Mouse (Mus musculus) embryonic facial prominence, embryonic 13.5 days (tissue): ENCODE data around the gene Ncor2. TPM values are rescaled to one million over a fixed set of nuclear protein-coding genes. Genes with fewer than 3 reads are reported as not detected.

Experiments used
- ATAC-seq: fragments of 200-750 bp; cut with Nextera tagmentation; 2 replicates; pipeline ENCODE4 v1.8.0; 2017; ENCODE audit warnings: low read depth; ENCODE audit not compliant: insufficient number of reproducible peaks, insufficient read depth, low FRiP score, low TSS enrichment
- H3K27ac ChIP-seq: fragments of 300-500 bp; sonication (generic); 2 replicates; pipeline ENCODE4 v1.5.1; 2015; ENCODE audit warnings: moderate library complexity, mild to moderate bottlenecking, inconsistent platforms
- H3K27me3 ChIP-seq: fragments of 300-500 bp; sonication (generic); 2 replicates; pipeline ENCODE4 v1.6.1; 2015; ENCODE audit warnings: mild to moderate bottlenecking, inconsistent platforms
- H3K36me3 ChIP-seq: fragments of 300-500 bp; sonication (generic); 2 replicates; pipeline ENCODE4 v1.6.1; 2015; ENCODE audit warnings: mild to moderate bottlenecking, inconsistent platforms
- H3K4me1 ChIP-seq: fragments of 300-500 bp; sonication (generic); 2 replicates; pipeline ENCODE4 v1.6.1; 2015; ENCODE audit warnings: inconsistent platforms
- H3K4me2 ChIP-seq: fragments of 300-500 bp; sonication (generic); 2 replicates; pipeline ENCODE4 v1.6.1; 2015; ENCODE audit warnings: moderate library complexity, mild to moderate bottlenecking, inconsistent platforms
- H3K4me3 ChIP-seq: fragments of 300-500 bp; sonication (generic); 2 replicates; pipeline ENCODE4 v1.5.1; 2015; ENCODE audit warnings: mild to moderate bottlenecking, inconsistent platforms
- H3K9ac ChIP-seq: fragments of 300-500 bp; sonication (generic); 2 replicates; pipeline ENCODE4 v1.6.1; 2015; ENCODE audit warnings: mild to moderate bottlenecking, inconsistent platforms
- H3K9me3 ChIP-seq: fragments of 300-500 bp; sonication (generic); 2 replicates; pipeline ENCODE4 v1.6.1; 2016; ENCODE audit warnings: inconsistent platforms
- WGBS: fragments of 180-500 bp; shearing (Covaris S2); methylation state at CpG from one replicate; pipeline ENCODE4 v1.1.7; 2015; ENCODE audit warnings: mixed read lengths; 5-methylcytosine and 5-hydroxymethylcytosine counted together
- polyA plus RNA-seq: library from polyadenylated mRNA; unstranded; fragments of >200 nt; fragmentation: Nextera tagmentation; extraction: Ambion mirVana; gene quantifications from 2 replicates; pipeline ENCODE4 v1.2.1, GENCODE M21; 2015

Ncor2 gene
- polyA plus RNA-seq, 1 experiment from 2014 or later: 36.2 TPM

DNA sequence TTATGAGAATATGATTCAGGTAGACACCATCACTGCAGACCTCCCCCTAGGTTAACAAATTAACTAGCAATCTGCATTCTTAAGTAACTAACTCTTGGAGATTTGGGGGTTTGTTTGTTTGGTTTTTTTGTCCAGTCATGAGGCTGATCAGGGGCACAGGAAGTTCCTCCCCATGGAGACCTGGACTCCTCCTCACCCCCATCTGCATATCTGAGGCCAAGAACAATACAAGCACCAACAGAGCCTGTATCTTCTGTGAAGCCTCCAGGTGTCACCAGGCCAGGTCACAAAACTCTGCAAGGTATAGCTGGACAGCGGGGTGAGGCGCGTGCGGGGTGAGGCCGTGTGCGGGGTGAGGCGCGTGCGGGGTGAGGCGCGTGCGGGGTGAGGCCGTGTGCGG lies 13.0 kb downstream of the Ncor2 start:
- H3K9me3 ChIP-seq: no peaks in the 10 kb centered on the region
- H3K4me2 ChIP-seq: no peak overlapping the region
- H3K27me3 ChIP-seq: no peaks in the 10 kb centered on the region
- H3K27ac ChIP-seq: peak overlapping the region; percentile 81; the same call in 1 of the 2 replicates
- 89% methylated on average over 14 of the region's 14 CpGs for WGBS
- no peak for ATAC-seq
- no peak overlapping the region for H3K4me3 ChIP-seq
- peaks cover 12% of the 10 kb centered on the region; the same call in 1 of the 2 replicates for H3K36me3 ChIP-seq
- no peak overlapping the region for H3K9ac ChIP-seq
- H3K4me1 ChIP-seq: peaks cover 81% of the 10 kb centered on the region

DNA sequence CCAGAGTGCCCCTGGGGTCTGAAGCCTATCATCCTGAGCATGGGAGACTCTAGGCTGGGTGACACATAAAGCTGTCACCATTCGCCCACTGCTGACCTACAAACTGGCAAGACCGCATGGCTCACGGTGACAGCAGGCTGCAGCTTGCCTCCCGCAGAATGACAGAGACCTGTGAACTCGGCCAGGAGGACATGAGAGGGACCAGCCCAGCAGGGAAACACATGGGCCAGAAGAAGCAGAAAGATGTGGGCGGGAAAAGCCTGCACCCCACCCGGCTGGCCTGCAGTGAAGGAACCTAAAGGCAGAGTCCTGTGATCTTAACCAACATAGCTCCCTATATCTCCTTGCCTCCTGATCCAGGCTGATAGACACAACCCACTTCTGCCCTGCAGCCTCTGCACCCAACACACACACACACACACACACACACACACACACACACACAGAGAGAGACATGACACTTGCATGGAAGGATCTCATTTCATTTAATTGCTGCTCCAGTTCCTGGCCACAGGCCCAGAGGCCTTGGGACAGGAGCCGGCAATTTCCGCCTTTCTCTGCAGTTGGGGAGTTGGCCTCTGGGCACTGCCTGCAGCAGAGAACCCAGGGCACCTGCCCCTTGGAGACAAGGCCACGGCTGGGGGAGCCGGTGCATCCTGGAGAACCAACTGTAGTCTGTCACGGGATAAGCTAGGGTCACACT lies 14.4 kb downstream of the Ncor2 start:
- no peak overlapping the region for H3K4me3 ChIP-seq
- H3K27ac ChIP-seq: peak overlapping the region; percentile 81
- 31% methylated on average over 12 of the region's 12 CpGs for WGBS
- H3K4me1 ChIP-seq: peaks cover 82% of the 10 kb centered on the region
- H3K4me2 ChIP-seq: no peak overlapping the region; the same call in 1 of the 2 replicates
- ATAC-seq: no peak
- no peaks in the 10 kb centered on the region for H3K9me3 ChIP-seq
- no peaks in the 10 kb centered on the region for H3K27me3 ChIP-seq
- H3K9ac ChIP-seq: 0 out of 2 replicates have a peak overlapping the region, but pooled peaks have one; percentile 44
- H3K36me3 ChIP-seq: peaks cover 12% of the 10 kb centered on the region; the same call in 1 of the 2 replicates

DNA sequence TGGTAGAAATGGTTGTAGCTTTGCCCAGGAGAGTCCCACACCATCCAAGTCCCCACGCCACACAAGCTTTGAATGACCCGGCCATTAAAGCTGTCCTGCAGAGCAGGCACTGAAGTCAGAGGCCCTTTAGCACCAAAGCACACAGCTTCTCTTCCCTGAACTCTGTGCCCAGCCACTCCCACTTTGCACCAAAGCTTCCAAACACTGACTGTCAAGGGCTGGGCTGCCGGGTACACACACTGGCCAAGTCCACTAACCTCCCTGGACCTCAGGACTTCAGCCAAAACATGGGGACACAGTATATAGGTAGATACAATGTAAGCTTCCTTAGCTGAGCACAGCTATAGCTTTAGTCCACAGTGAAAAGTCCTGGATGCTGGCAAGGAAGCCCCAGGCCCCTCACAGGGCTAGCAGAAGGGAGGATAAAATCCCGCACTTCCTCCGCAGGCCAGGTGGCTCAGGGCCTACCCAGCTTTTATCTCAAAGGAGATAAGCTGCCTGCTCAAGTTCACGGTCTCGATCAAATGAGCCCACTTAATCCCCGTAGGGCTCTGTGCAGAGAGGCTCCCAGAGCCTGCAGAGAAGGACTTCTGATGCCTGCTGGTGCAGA lies 15.5 kb downstream of the Ncor2 start:
- no peaks in the 10 kb centered on the region for H3K27me3 ChIP-seq
- no peak for ATAC-seq
- 51% methylated on average over 8 of the region's 8 CpGs for WGBS
- H3K27ac ChIP-seq: peak overlapping the region; percentile 39
- H3K4me2 ChIP-seq: no peak overlapping the region
- H3K36me3 ChIP-seq: peaks cover 12% of the 10 kb centered on the region; the same call in 1 of the 2 replicates
- no peak overlapping the region for H3K9ac ChIP-seq
- H3K4me3 ChIP-seq: no peak overlapping the region
- peaks cover 88% of the 10 kb centered on the region for H3K4me1 ChIP-seq
- H3K9me3 ChIP-seq: no peaks in the 10 kb centered on the region

DNA sequence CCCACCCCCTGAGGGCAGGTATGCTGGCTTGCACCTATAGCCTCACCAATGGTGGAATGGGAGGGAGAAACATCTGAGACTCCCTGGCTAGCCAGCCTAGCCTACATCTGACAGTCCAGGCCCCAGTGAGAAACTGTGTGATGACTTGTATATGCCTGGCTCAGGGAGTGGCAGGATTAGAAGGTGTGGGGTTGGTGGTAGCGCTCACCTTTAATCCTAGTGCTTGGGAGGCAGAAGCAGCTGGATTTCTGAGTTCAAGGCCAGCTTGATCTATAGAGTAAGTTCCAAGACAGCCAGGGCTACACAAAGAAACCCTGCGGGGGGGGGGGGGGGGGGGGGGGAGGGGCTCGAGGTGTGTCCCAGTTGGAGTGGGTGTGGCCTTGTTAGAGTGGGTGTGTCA lies 16.6 kb downstream of the Ncor2 start:
- Histone ChIP-seq H3K4me2 (no peak overlapping the region), H3K27ac (no peak overlapping the region), H3K36me3 (0 out of 2 replicates have a peak, but pooled peaks cover 10% of the 10 kb centered on the region), H3K9me3 (no peaks in the 10 kb centered on the region), H3K9ac (no peak overlapping the region), H3K27me3 (no peaks in the 10 kb centered on the region), H3K4me1 (peaks cover 91% of the 10 kb centered on the region), H3K4me3 (no peak overlapping the region)
- WGBS: 75% methylated on average over 1 of the region's 3 CpGs
- ATAC-seq: no peak

DNA sequence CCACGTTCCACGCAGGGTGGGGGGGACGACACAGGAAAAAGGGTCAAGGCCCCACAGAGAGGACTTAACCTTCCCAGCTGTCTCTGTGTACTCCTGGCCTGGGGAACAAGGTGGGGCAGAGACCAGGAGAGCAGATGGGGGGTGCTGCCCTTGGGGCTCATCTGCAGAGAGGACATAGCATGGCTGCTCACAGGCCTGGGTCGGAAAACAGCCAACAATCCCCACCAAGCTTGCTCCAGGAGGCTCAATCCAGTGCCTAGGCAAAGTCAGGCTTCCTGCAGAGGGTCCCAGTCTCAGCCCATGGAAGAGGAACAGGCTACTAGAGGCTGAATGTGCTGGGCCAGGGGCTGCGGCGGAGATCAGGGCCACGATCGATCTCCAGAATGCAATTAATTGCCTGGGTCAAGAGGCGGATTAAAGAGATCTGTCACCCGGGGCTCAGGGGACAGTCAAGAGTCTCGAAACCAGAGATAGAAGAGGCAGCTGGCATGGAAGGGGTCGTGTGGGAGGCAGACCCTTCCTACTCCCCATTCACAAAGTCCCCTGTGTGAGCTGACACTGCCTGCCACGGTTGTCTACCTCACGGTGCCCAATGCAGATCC lies 19.1 kb downstream of the Ncor2 start:
- H3K9ac ChIP-seq: peak overlapping the region; percentile 46; the same call in 1 of the 2 replicates
- peak overlapping the region; percentile 85 for H3K27ac ChIP-seq
- H3K27me3 ChIP-seq: no peaks in the 10 kb centered on the region
- 34% methylated on average over 14 of the region's 14 CpGs for WGBS
- 0 out of 2 replicates have a peak, but pooled peaks cover 6% of the 10 kb centered on the region for H3K36me3 ChIP-seq
- no peaks in the 10 kb centered on the region for H3K9me3 ChIP-seq
- no peak overlapping the region for H3K4me3 ChIP-seq
- H3K4me2 ChIP-seq: peak overlapping the region; percentile 55
- no peak for ATAC-seq
- peaks cover 94% of the 10 kb centered on the region for H3K4me1 ChIP-seq

DNA sequence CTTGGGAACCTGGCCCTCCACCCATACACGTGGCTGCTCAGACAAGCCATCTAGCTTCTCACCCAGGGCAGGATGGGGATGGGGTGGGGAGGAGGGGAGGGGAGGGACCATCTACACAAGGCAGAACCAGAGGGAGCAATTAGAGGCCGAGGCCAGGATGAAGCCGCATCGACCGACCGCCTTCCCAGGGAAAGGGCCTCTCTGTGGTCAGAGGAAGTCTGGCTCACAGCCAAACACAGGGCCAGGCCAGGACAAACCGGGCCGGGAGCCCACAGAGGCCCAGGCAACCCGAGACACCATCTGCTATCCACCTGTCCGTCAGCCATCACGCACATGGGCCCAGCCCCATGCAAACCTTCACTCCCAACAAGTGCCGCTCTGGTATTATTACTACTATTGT lies 19.7 kb downstream of the Ncor2 start:
- WGBS: 4% methylated on average over 12 of the region's 12 CpGs
- 0 out of 2 replicates have a peak, but pooled peaks cover 6% of the 10 kb centered on the region for H3K36me3 ChIP-seq
- H3K9ac ChIP-seq: peak overlapping the region; percentile 46
- H3K9me3 ChIP-seq: no peaks in the 10 kb centered on the region
- ATAC-seq: peak; percentile 35
- H3K27ac ChIP-seq: peak overlapping the region; percentile 85
- peak overlapping the region; percentile 18; the same call in 1 of the 2 replicates for H3K4me3 ChIP-seq
- no peaks in the 10 kb centered on the region for H3K27me3 ChIP-seq
- H3K4me1 ChIP-seq: peaks cover 94% of the 10 kb centered on the region
- H3K4me2 ChIP-seq: peak overlapping the region; percentile 55

DNA sequence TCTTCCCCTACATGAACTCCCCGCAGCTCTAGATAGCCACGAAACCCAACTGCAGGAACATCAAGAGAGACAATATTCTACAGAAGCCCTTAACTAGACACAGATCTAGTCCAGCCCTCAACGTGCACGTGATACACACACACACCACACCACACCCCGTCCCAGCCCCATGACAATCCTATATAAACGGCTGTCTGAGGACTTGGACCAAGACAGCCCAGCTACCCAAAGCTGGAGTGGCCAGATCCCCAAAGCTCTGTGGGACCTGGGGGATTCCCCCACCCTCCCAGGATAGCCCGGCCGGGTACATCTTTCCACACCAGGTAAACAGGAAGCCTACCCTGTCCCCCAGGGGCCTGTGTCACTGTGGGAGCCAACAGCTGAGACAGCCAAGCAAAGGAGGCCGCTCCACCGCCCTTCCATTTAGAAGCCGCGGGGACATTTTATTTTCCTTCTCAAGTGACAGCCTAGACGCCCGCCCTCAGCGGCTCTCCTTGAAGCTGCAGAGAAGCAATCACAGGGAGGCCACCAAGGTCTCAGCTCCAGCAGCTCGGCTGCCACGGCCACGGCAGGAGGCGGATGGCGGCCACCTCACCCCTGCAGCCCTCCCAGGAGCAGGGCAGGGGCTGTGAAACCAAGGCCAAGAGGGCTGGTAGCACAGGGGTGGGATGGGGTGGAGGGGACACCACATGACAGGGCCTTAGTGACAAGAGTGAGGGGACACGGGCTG lies 20.6 kb downstream of the Ncor2 start:
- Histone ChIP-seq H3K9me3 (no peaks in the 10 kb centered on the region), H3K4me1 (peaks cover 93% of the 10 kb centered on the region), H3K36me3 (0 out of 2 replicates have a peak, but pooled peaks cover 6% of the 10 kb centered on the region), H3K4me3 (peak overlapping the region; percentile 18), H3K4me2 (peak overlapping the region; percentile 55), H3K27me3 (no peaks in the 10 kb centered on the region), H3K9ac (peak overlapping the region; percentile 52), H3K27ac (peak overlapping the region; percentile 85)
- WGBS: 9% methylated on average over 21 of the region's 21 CpGs
- ATAC-seq: no peak

DNA sequence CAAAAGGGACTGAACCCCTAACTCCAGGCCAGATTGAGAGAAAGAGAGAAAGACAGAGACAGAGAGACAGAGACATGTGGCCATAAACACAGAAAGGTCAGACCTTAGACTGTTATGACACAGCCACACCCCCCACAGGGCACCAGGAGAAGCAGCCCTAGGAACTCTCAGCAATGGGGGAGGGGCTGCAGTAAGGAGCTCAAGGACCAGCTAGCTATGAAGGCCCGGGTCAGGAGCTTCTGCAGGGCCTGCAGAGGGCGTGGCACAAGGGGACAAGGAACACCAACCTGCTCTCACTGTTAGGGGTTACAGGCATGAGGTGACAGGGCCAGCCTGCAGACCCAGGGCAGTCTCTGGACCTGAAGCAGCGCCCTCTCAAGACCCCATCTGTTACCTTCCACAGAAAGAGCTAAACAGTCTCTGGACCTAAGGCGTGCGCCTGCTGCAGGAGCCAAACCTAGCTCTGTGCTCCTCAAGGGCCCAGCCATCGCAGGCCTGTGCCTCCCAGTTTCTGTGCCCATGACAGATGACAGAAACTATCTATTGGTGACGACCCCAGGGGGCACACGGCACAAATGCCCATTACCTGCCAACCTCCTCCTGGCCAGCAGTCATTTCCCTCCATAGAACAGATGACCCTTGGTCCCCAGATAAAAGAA lies 21.5 kb downstream of the Ncor2 start:
- H3K4me3 ChIP-seq: no peak overlapping the region
- H3K9me3 ChIP-seq: no peaks in the 10 kb centered on the region
- no peak for ATAC-seq
- peaks cover 92% of the 10 kb centered on the region for H3K4me1 ChIP-seq
- H3K9ac ChIP-seq: peak overlapping the region; percentile 52; the same call in 1 of the 2 replicates
- H3K36me3 ChIP-seq: peaks cover 10% of the 10 kb centered on the region; the same call in 1 of the 2 replicates
- H3K4me2 ChIP-seq: peak overlapping the region; percentile 55
- peak overlapping the region; percentile 85 for H3K27ac ChIP-seq
- no peaks in the 10 kb centered on the region for H3K27me3 ChIP-seq
- WGBS: 58% methylated on average over 8 of the region's 8 CpGs

DNA sequence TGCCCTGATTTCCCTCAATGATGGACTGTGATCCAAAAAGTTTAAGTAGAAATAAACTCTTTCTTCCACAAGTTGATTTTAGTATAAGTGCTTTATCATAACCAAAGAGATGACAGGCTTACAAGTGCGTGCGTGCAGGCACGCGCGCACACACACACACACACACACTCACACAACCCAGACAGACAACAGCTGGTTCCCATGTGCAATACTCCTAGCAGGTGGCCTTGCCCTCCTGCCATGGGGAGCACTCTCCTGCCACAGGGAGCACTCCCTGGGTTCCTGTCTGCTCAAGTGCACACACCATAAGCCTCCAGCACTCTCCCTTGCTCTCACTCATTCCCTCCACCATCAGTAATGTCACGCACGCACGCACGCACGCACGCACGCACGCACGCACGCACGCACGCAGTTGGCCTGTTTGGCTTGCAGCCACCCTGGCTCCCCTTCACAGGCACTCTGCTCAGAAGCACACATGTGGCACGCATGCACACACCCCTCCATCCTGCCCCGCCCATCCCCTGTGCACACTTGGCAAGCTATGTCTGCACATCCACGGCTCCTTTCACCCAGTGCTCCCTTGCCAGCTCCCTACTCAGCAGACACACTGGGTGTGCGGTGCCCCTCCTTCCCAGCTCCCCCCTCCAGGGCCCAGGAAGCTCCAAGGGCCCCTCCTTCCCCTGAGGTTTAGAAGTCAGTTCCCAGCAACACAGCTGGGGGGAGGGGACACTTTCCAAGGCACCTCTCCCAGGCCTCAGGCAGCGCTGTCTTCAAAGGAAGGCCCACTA lies 22.4 kb downstream of the Ncor2 start:
- Histone ChIP-seq H3K4me1 (peaks cover 94% of the 10 kb centered on the region), H3K27me3 (no peaks in the 10 kb centered on the region), H3K27ac (peak overlapping the region; percentile 85), H3K4me2 (peak overlapping the region; percentile 55), H3K36me3 (peaks cover 8% of the 10 kb centered on the region; the same call in 1 of the 2 replicates), H3K4me3 (no peak overlapping the region), H3K9ac (0 out of 2 replicates have a peak overlapping the region, but pooled peaks have one; percentile 37), H3K9me3 (no peaks in the 10 kb centered on the region)
- ATAC-seq: no peak
- 64% methylated on average over 22 of the region's 22 CpGs for WGBS

DNA sequence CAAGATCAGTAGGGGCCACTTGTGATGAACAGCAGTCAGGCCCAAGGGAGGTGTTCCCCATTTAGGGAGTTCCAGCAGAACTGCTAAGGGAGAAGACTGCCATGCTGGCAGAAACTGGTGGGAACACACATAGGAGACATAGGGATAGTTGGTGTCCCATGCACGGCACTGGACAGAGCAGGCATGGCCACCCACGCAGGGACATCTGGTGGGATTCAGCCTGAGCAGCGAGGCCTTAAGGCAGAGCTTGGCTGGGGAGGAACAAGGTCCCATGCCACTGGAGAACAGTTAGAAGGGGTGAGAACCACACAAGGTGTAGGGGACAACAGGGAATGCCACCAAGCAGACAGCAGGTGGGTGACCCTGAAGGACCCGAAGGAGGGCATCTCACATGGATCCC lies 23.6 kb downstream of the Ncor2 start:
- no peak overlapping the region for H3K4me3 ChIP-seq
- 87% methylated on average over 4 of the region's 4 CpGs for WGBS
- ATAC-seq: no peak
- no peak overlapping the region for H3K9ac ChIP-seq
- H3K36me3 ChIP-seq: peaks cover 4% of the 10 kb centered on the region; the same call in 1 of the 2 replicates
- no peak overlapping the region; the same call in 1 of the 2 replicates for H3K4me2 ChIP-seq
- no peaks in the 10 kb centered on the region for H3K27me3 ChIP-seq
- peak overlapping the region; percentile 22; the same call in 1 of the 2 replicates for H3K27ac ChIP-seq
- no peaks in the 10 kb centered on the region for H3K9me3 ChIP-seq
- peaks cover 98% of the 10 kb centered on the region for H3K4me1 ChIP-seq
